Mouse (Mus musculus): ENCODE results near the gene Stx1a.

Gene Stx1a

GRCm38 (mm10) chr5:135023344-135024173, at the start of gene Stx1a:
Stx1a (plus strand) TSS chr5:135023482.
- in situ Hi-C loops (cut with MboI, MseI) = loop anchor here (10.0 kb wide), 1 partner anchor 971 kb away; the partner anchor contains the start of gene Dtx2

- in situ Hi-C loops (cut with MboI, MseI) = no loop called here
Measured at GRCm38 (mm10) chr5:134973526-134973925, 49.8 kb upstream of the Stx1a start.

GRCm38 (mm10) chr5:134974294-134974693, 49.0 kb upstream of the Stx1a start:
- in situ Hi-C loops (cut with MboI, MseI) = no loop called here

- in situ Hi-C loops (cut with MboI, MseI) = no loop called here
Measured at GRCm38 (mm10) chr5:134974921-134975320, 48.4 kb upstream of the Stx1a start.

- in situ Hi-C loops (cut with MboI, MseI) = no loop called here
Measured at GRCm38 (mm10) chr5:134976164-134976563, 47.1 kb upstream of the Stx1a start.

- in situ Hi-C loops (cut with MboI, MseI) = no loop called here
Measured at GRCm38 (mm10) chr5:134976577-134977250, 46.6 kb upstream of the Stx1a start.

GRCm38 (mm10) chr5:134977837-134978236, 45.4 kb upstream of the Stx1a start:
- in situ Hi-C loops (cut with MboI, MseI) = no loop called here

GRCm38 (mm10) chr5:134981149-134981548, 42.1 kb upstream of the Stx1a start:
- in situ Hi-C loops (cut with MboI, MseI) = no loop called here

GRCm38 (mm10) chr5:134983111-134983510, 40.2 kb upstream of the Stx1a start:
- in situ Hi-C loops (cut with MboI, MseI) = no loop called here

GRCm38 (mm10) chr5:134983771-134984170, 39.5 kb upstream of the Stx1a start:
- in situ Hi-C loops (cut with MboI, MseI) = no loop called here

- in situ Hi-C loops (cut with MboI, MseI) = no loop called here
Measured at GRCm38 (mm10) chr5:134985633-134986297, 37.5 kb upstream of the Stx1a start, which contains the start of gene Cldn3. Cldn3 (plus strand) TSS chr5:134986214.

- in situ Hi-C loops (cut with MboI, MseI) = no loop called here
Measured at GRCm38 (mm10) chr5:134986298-134987268, 36.7 kb upstream of the Stx1a start.

GRCm38 (mm10) chr5:134989166-134989565, 34.1 kb upstream of the Stx1a start:
- in situ Hi-C loops (cut with MboI, MseI) = no loop called here

GRCm38 (mm10) chr5:134989741-134990140, 33.5 kb upstream of the Stx1a start:
- in situ Hi-C loops (cut with MboI, MseI) = no loop called here

GRCm38 (mm10) chr5:134992566-134992965, 30.7 kb upstream of the Stx1a start:
- in situ Hi-C loops (cut with MboI, MseI) = no loop called here

- in situ Hi-C loops (cut with MboI, MseI) = no loop called here
Measured at GRCm38 (mm10) chr5:134998359-134998758, 24.9 kb upstream of the Stx1a start.

GRCm38 (mm10) chr5:134999797-135000196, 23.5 kb upstream of the Stx1a start:
- in situ Hi-C loops (cut with MboI, MseI) = no loop called here

- in situ Hi-C loops (cut with MboI, MseI) = no loop called here
Measured at GRCm38 (mm10) chr5:135000751-135001150, 22.5 kb upstream of the Stx1a start.

- in situ Hi-C loops (cut with MboI, MseI) = no loop called here
Measured at GRCm38 (mm10) chr5:135001309-135001708, 22.0 kb upstream of the Stx1a start.

- in situ Hi-C loops (cut with MboI, MseI) = no loop called here
Measured at GRCm38 (mm10) chr5:135002151-135002550, 21.1 kb upstream of the Stx1a start.
